Mouse (Mus musculus): ENCODE results near the gene Nfe2l2.

GRCm38 (mm10) chr2:75633784-75634183, 70.7 kb downstream of the Nfe2l2 start:
- TF ChIP-seq CTCF (IDR thresholded peaks at IDR 0.05; ENCODE audit: extremely low read depth, insufficient read depth, low read length): no peak
- no peak for TF ChIP-seq POLR2A (IDR thresholded peaks at IDR 0.05; ENCODE audit: extremely low read depth, insufficient read depth, low read length)
